Mouse (Mus musculus): ENCODE data around the gene Samd8. TPM values are rescaled to one million over a fixed set of nuclear protein-coding genes. Genes with fewer than 3 reads are reported as not detected.
A peak's percentile ranks its signal among the peaks of the same experiment; 100 is the strongest.

The Samd8 gene
- polyA plus RNA-seq, 1 experiment = 9.6 TPM

GRCm38 (mm10) chr14:21745149-21745548 is 5.2 kb upstream of the Samd8 start:
- no peak for DNase-seq (ENCODE audit: low spot score)

- no peak for DNase-seq (ENCODE audit: low spot score)
These were observed 4.1 kb upstream of the Samd8 start for GRCm38 (mm10) chr14:21746251-21746650.

- no peak for DNase-seq (ENCODE audit: low spot score)
These were observed 3.5 kb upstream of the Samd8 start for GRCm38 (mm10) chr14:21746846-21747245.

- DNase-seq (ENCODE audit: low spot score) = no peak
These were observed 2.7 kb upstream of the Samd8 start for GRCm38 (mm10) chr14:21747436-21748141.

GRCm38 (mm10) chr14:21748142-21748870 is 2.0 kb upstream of the Samd8 start:
- DNase-seq (ENCODE audit: low spot score) = no peak

GRCm38 (mm10) chr14:21750881-21751542 is 681 bp downstream of the Samd8 start, which contains the start of gene Dusp13:
Gene Dusp13 (minus strand): TSS chr14:21751181.
- DNase-seq (ENCODE audit: low spot score) = peak; percentile 57

GRCm38 (mm10) chr14:21752411-21752810 is 2.1 kb downstream of the Samd8 start:
- no peak for DNase-seq (ENCODE audit: low spot score)

GRCm38 (mm10) chr14:21753367-21753766 is 3.0 kb downstream of the Samd8 start:
- no peak for DNase-seq (ENCODE audit: low spot score)

GRCm38 (mm10) chr14:21761560-21761959 is 11.2 kb downstream of the Samd8 start:
- DNase-seq (ENCODE audit: low spot score) = no peak

- DNase-seq (ENCODE audit: low spot score) = no peak
These were observed 13.4 kb downstream of the Samd8 start for GRCm38 (mm10) chr14:21763736-21764135.

- no peak for DNase-seq (ENCODE audit: low spot score)
These were observed 14.3 kb downstream of the Samd8 start for GRCm38 (mm10) chr14:21764646-21765045.

GRCm38 (mm10) chr14:21765754-21766397 is 15.5 kb downstream of the Samd8 start:
- no peak for DNase-seq (ENCODE audit: low spot score)

GRCm38 (mm10) chr14:21766398-21766958 is 16.1 kb downstream of the Samd8 start:
- DNase-seq (ENCODE audit: low spot score) = no peak

DNA sequence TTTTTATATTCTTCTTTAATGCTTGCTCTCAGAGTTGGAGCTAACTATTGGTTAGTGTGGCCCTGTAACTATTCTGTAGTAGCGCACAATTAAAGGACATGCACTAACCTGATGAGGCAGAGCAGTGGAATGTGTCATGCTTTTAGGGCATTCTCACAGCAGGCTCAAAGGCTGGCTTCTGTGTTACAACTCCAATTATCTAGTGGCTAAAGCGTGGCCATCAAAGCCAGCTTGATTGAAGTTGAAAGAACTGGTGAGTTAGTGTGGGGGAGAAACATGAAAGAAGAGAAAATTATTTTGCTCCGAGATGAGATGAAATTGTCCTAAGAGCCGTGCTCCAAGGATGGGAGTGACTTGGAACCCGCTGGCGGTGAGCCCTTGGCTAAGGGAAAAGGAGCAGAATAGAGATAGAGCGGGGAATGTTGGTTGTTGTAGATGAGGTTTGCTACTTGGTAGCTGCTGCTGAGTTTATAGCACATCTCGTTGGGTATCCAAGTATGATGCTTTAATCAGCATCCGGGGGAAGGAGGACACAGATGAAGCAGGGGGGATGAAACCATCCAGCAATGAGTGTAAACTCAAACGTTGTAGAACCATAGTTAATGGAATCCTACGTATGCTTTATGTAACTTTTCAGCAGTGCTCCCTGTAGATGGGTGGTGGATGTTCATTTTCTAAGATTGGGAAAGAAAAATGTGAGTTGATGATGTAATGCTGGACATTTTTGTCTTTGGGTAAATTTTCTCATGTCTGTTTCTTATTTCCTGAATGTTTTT is 22.4 kb downstream of the Samd8 start:
- no peak for DNase-seq (ENCODE audit: low spot score)

DNA sequence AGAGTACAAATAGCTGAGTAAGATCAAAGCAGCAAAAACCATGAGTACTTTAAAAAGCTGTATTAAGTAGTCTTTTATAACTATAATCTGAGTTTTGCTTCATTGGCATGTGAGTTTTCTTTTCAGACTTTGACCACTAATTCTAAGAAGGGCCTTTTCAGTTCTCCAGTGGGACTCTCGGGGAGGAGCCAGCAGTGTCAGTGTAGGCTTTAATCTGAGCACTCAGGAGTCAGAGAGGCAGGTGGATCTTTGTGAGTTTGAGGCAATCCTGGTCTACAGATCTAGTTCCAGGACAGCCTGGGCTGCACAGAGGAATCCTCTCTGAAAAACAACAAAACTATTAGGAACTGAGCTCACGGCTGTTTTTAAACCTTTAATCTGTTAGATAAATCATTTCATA is 23.6 kb downstream of the Samd8 start:
- no peak for DNase-seq (ENCODE audit: low spot score)

- no peak for DNase-seq (ENCODE audit: low spot score)
These were observed 25.9 kb downstream of the Samd8 start for GRCm38 (mm10) chr14:21776201-21776600.

GRCm38 (mm10) chr14:21786500-21786899 is 36.2 kb downstream of the Samd8 start:
- no peak for DNase-seq (ENCODE audit: low spot score)

DNA sequence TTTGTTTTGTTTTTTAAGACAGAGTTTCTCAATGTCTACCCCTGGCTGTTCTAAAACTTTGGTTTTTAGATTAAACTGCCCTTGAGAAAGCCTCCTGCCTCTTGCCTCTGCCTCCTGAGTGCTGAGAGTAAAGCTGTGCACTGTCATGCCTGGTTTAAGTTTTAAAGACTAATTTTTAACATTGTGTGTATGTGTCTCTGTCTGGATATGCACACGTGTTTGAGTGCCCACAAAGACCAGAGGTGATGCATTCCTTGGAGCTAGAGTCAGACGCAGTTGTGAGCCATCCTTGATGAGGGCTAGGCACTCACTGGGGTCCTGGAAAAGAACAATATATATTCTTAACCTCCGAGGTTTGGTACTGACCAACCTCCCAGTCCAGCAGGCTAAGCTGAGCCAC is 37.0 kb downstream of the Samd8 start:
- no peak for DNase-seq (ENCODE audit: low spot score)

DNA sequence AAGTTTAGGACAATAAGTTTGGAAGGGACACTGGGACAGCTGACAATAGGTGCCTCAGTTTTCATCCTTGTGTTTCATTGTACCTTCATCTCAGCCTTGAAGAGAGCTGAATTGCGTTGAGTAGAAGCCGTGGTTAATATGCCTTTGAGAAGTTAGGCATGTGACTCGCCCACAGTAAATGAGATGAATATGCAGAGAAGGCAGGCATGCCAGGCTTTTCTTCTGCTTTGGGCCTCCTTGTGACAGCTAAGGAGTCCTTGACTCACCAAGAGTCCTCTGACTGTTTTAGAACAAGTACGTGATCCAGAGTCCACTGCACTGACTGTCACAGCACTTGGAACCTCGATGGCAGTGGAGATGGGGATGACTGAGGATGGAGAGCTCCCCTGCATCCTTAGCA is 37.8 kb downstream of the Samd8 start:
- no peak for DNase-seq (ENCODE audit: low spot score)

- DNase-seq (ENCODE audit: low spot score) = no peak
These were observed 40.4 kb downstream of the Samd8 start for GRCm38 (mm10) chr14:21790585-21791251.

DNA sequence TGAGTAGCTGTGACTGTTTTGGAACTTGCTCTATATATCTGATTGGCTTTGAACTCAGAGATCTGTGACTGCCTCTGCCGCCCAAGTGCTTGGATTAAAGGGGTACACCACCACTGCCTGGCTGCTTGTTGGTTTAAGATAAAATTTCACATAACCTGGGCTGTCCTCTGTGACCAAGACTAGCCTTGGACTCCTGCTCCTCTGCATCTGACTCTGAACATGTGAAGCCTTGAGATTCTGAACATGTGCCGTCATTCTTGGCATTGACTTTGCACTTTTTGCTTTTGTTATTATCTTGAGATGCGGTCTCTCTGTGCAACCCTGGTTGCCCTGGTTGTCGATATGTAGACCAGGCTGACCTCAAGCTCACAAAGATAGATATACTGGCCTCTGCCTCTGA is 41.4 kb downstream of the Samd8 start:
- no peak for DNase-seq (ENCODE audit: low spot score)

Data from urinary bladder, adult 2 months (tissue).